Mouse (Mus musculus): ENCODE results near the gene Myod1. TPM values are rescaled to one million over a fixed set of nuclear protein-coding genes. Genes with fewer than 3 reads are reported as not detected.
A peak's percentile ranks its signal among the peaks of the same experiment; 100 is the strongest.

Gene Myod1
- polyA plus RNA-seq, 2 experiments: 0.02 TPM; not detected in 1

GRCm38 (mm10) chr7:46396928-46397731 is 20.9 kb downstream of the Myod1 start:
- under 1% methylated on average over 63 of the region's 64 CpGs for WGBS (ENCODE audit: insufficient replicate concordance)
- ATAC-seq (ENCODE audit: insufficient read depth) (no peak), DNase-seq (ENCODE audit: low read depth in 3 of 3, low spot score in 3 of 3) (no peak)
- Histone ChIP-seq H3K9me3 (ENCODE audit: control insufficient read depth, low read length) (no peaks in the 10 kb centered on the region), H3K4me1 (replicated peaks; ENCODE audit: control insufficient read depth in 2 of 2, insufficient read depth in 2 of 2, low read length in 1 of 2) (no peaks in the 10 kb centered on the region), H3K4me2 (ENCODE audit: low read depth) (no peak overlapping the region), H3K9ac (replicated peaks) (no peak overlapping the region), H3K27ac (no peak overlapping the region), H3K36me3 (replicated peaks; ENCODE audit: control insufficient read depth, insufficient read depth, low read depth) (no peaks in the 10 kb centered on the region), H3K4me3 (ENCODE audit: insufficient read depth in 1 of 2, low read depth in 2 of 2, low read length in 2 of 2) (no peak overlapping the region), H3K27me3 (ENCODE audit: control insufficient read depth, insufficient read depth, low read length) (peaks cover 49% of the 10 kb centered on the region)
- no peak for TF ChIP-seq EP300 (IDR thresholded peaks at IDR 0.05; ENCODE audit: low read depth)
- TF ChIP-seq CTCF (IDR thresholded peaks at IDR 0.05; ENCODE audit: low read depth): 0 out of 2 replicates have a peak, but pooled peaks have one; percentile 7

- Histone ChIP-seq H3K27me3 (ENCODE audit: control insufficient read depth, insufficient read depth, low read length) (peaks cover 49% of the 10 kb centered on the region), H3K36me3 (replicated peaks; ENCODE audit: control insufficient read depth, insufficient read depth, low read depth) (no peaks in the 10 kb centered on the region), H3K4me2 (ENCODE audit: low read depth) (no peak overlapping the region), H3K9ac (replicated peaks) (no peak overlapping the region), H3K27ac (no peak overlapping the region), H3K9me3 (ENCODE audit: control insufficient read depth, low read length) (no peaks in the 10 kb centered on the region), H3K4me1 (replicated peaks; ENCODE audit: control insufficient read depth in 2 of 2, insufficient read depth in 2 of 2, low read length in 1 of 2) (no peaks in the 10 kb centered on the region), H3K4me3 (ENCODE audit: insufficient read depth in 1 of 2, low read depth in 2 of 2, low read length in 2 of 2) (no peak overlapping the region)
- ATAC-seq (ENCODE audit: insufficient read depth): no peak
- TF ChIP-seq CTCF (IDR thresholded peaks at IDR 0.05; ENCODE audit: low read depth): no peak
- TF ChIP-seq EP300 (IDR thresholded peaks at IDR 0.05; ENCODE audit: low read depth): no peak
- WGBS (ENCODE audit: insufficient replicate concordance): 11% methylated on average over 68 of the region's 70 CpGs
- DNase-seq (ENCODE audit: low read depth in 3 of 3, low spot score in 3 of 3): no peak
Observed at GRCm38 (mm10) chr7:46397732-46398333, 21.6 kb downstream of the Myod1 start.

GRCm38 (mm10) chr7:46398612-46399011 is 22.3 kb downstream of the Myod1 start:
- Histone ChIP-seq H3K4me1 (replicated peaks; ENCODE audit: control insufficient read depth in 2 of 2, insufficient read depth in 2 of 2, low read length in 1 of 2) (no peaks in the 10 kb centered on the region), H3K27me3 (ENCODE audit: control insufficient read depth, insufficient read depth, low read length) (peaks cover 49% of the 10 kb centered on the region), H3K9ac (replicated peaks) (no peak overlapping the region), H3K27ac (no peak overlapping the region), H3K4me3 (ENCODE audit: insufficient read depth in 1 of 2, low read depth in 2 of 2, low read length in 2 of 2) (no peak overlapping the region), H3K9me3 (ENCODE audit: control insufficient read depth, low read length) (no peaks in the 10 kb centered on the region), H3K4me2 (ENCODE audit: low read depth) (no peak overlapping the region), H3K36me3 (replicated peaks; ENCODE audit: control insufficient read depth, insufficient read depth, low read depth) (no peaks in the 10 kb centered on the region)
- no peak for TF ChIP-seq EP300 (IDR thresholded peaks at IDR 0.05; ENCODE audit: low read depth)
- TF ChIP-seq CTCF (IDR thresholded peaks at IDR 0.05; ENCODE audit: low read depth): no peak
- ATAC-seq (ENCODE audit: insufficient read depth) (no peak), DNase-seq (ENCODE audit: low read depth in 3 of 3, low spot score in 3 of 3) (no peak)
- 26% methylated on average over 4 of the region's 4 CpGs for WGBS (ENCODE audit: insufficient replicate concordance)

- H3K4me3 ChIP-seq (ENCODE audit: insufficient read depth in 1 of 2, low read depth in 2 of 2, low read length in 2 of 2): no peak overlapping the region
- TF ChIP-seq EP300 (IDR thresholded peaks at IDR 0.05; ENCODE audit: low read depth): no peak
- no peak for TF ChIP-seq CTCF (IDR thresholded peaks at IDR 0.05; ENCODE audit: low read depth)
- H3K27ac ChIP-seq: no peak overlapping the region
- peaks cover 42% of the 10 kb centered on the region for H3K27me3 ChIP-seq (ENCODE audit: control insufficient read depth, insufficient read depth, low read length)
- H3K36me3 ChIP-seq (replicated peaks; ENCODE audit: control insufficient read depth, insufficient read depth, low read depth): no peaks in the 10 kb centered on the region
- H3K4me2 ChIP-seq (ENCODE audit: low read depth): no peak overlapping the region
- no peaks in the 10 kb centered on the region for H3K4me1 ChIP-seq (replicated peaks; ENCODE audit: control insufficient read depth in 2 of 2, insufficient read depth in 2 of 2, low read length in 1 of 2)
- no peak for DNase-seq (ENCODE audit: low read depth in 3 of 3, low spot score in 3 of 3)
- H3K9ac ChIP-seq (replicated peaks): no peak overlapping the region
- WGBS (ENCODE audit: insufficient replicate concordance): 69% methylated on average over 1 of the region's 1 CpGs
- H3K9me3 ChIP-seq (ENCODE audit: control insufficient read depth, low read length): no peaks in the 10 kb centered on the region
- no peak for ATAC-seq (ENCODE audit: insufficient read depth)
Observed at GRCm38 (mm10) chr7:46399676-46400075, 23.4 kb downstream of the Myod1 start.

- WGBS (ENCODE audit: insufficient replicate concordance): 54% methylated on average over 8 of the region's 8 CpGs
- TF ChIP-seq CTCF (IDR thresholded peaks at IDR 0.05; ENCODE audit: low read depth) (no peak), EP300 (IDR thresholded peaks at IDR 0.05; ENCODE audit: low read depth) (no peak)
- Histone ChIP-seq H3K27ac (no peak overlapping the region), H3K4me3 (ENCODE audit: insufficient read depth in 1 of 2, low read depth in 2 of 2, low read length in 2 of 2) (no peak overlapping the region), H3K4me2 (ENCODE audit: low read depth) (no peak overlapping the region), H3K9me3 (ENCODE audit: control insufficient read depth, low read length) (no peaks in the 10 kb centered on the region), H3K27me3 (ENCODE audit: control insufficient read depth, insufficient read depth, low read length) (peaks cover 35% of the 10 kb centered on the region), H3K4me1 (replicated peaks; ENCODE audit: control insufficient read depth in 2 of 2, insufficient read depth in 2 of 2, low read length in 1 of 2) (no peaks in the 10 kb centered on the region), H3K9ac (replicated peaks) (no peak overlapping the region), H3K36me3 (replicated peaks; ENCODE audit: control insufficient read depth, insufficient read depth, low read depth) (no peaks in the 10 kb centered on the region)
- ATAC-seq (ENCODE audit: insufficient read depth) (no peak), DNase-seq (ENCODE audit: low read depth in 3 of 3, low spot score in 3 of 3) (no peak)
Observed at GRCm38 (mm10) chr7:46400346-46400745, 24.1 kb downstream of the Myod1 start.
